Mouse (Mus musculus) lung, adult 2 months (tissue): ENCODE data around the gene Ppfibp1.

Source experiments
- CTCF ChIP-seq: fragments of 200-500 bp; IDR thresholded peaks from 2 replicates; pipeline ENCODE4 v1.5.1; 2011; ENCODE audit warnings: mild to moderate bottlenecking, low read length, control low read depth; ENCODE audit not compliant: insufficient read depth
- POLR2A ChIP-seq: fragments of 200-500 bp; IDR thresholded peaks from 2 replicates; pipeline ENCODE4 v1.6.1; 2011; ENCODE audit warnings: low read depth, mild to moderate bottlenecking, control low read depth, low read length, borderline replicate concordance; ENCODE audit errors: extremely low read depth

GRCm38 (mm10) chr6:146845347-146845746 is 42.9 kb upstream of the Ppfibp1 start:
- no peak for TF ChIP-seq POLR2A
- no peak for TF ChIP-seq CTCF
